Mouse (Mus musculus) midbrain, embryonic 11.5 days (tissue): ENCODE data around the gene 4930562C15Rik. TPM values are rescaled to one million over a fixed set of nuclear protein-coding genes. Genes with fewer than 3 reads are reported as not detected.

Source experiments
- ATAC-seq: fragments of 200-750 bp; cut with Nextera tagmentation; 2 replicates; pipeline ENCODE4 v1.8.0; 2017; ENCODE audit warnings: moderate TSS enrichment, moderate library complexity; ENCODE audit not compliant: low FRiP score
- DNase-seq: peaks from one replicate; pipeline ENCODE4 v3.0.0; 2015; ENCODE audit warnings: low spot score; ENCODE audit errors: missing footprints
- H3K27ac ChIP-seq: fragments of 300-500 bp; sonication (generic); 2 replicates; pipeline ENCODE4 v1.5.1; 2014; ENCODE audit warnings: low read depth, low read length
- H3K27me3 ChIP-seq: fragments of 300-500 bp; sonication (generic); 2 replicates; pipeline ENCODE4 v1.6.1; 2014; ENCODE audit warnings: mild to moderate bottlenecking, low read length, moderate library complexity, mixed read lengths; ENCODE audit not compliant: control insufficient read depth, insufficient read depth
- H3K36me3 ChIP-seq: fragments of 300-500 bp; sonication (generic); 2 replicates; pipeline ENCODE4 v1.6.1; 2014; ENCODE audit warnings: mild to moderate bottlenecking, low read length, moderate library complexity, mixed read lengths; ENCODE audit not compliant: control insufficient read depth, insufficient read depth
- H3K4me1 ChIP-seq: fragments of 300-500 bp; sonication (generic); 2 replicates; pipeline ENCODE4 v1.6.1; 2014; ENCODE audit warnings: low read length; ENCODE audit not compliant: control insufficient read depth, insufficient read depth
- H3K4me2 ChIP-seq: fragments of 300-500 bp; sonication (generic); 2 replicates; pipeline ENCODE4 v1.6.1; 2014; ENCODE audit warnings: mild to moderate bottlenecking, moderate library complexity
- H3K4me3 ChIP-seq: fragments of 300-500 bp; sonication (generic); 2 replicates; pipeline ENCODE4 v1.5.1; 2014; ENCODE audit warnings: low read depth, low read length
- H3K9ac ChIP-seq: fragments of 300-500 bp; sonication (generic); 2 replicates; pipeline ENCODE4 v1.6.1; 2014; ENCODE audit warnings: low read length
- H3K9me3 ChIP-seq: fragments of 300-500 bp; sonication (generic); 2 replicates; pipeline ENCODE4 v1.6.1; 2016; ENCODE audit warnings: low read length; ENCODE audit not compliant: control insufficient read depth
- WGBS: fragments of 180-500 bp; shearing (Covaris S2); extraction: QIAGEN DNeasy Blood & Tissue Kit; methylation state at CpG from one replicate; pipeline ENCODE4 v1.1.7; 2014; 5-methylcytosine and 5-hydroxymethylcytosine counted together
- polyA plus RNA-seq: library from polyadenylated mRNA; unstranded; fragments of >200 nt; fragmentation: Nextera tagmentation; extraction: Ambion mirVana; gene quantifications from 2 replicates; pipeline ENCODE4 v1.2.1, GENCODE M21; 2014

4930562C15Rik gene
- polyA plus RNA-seq, 1 experiment from 2014 or later: 0.29 TPM

- WGBS: 82% methylated on average over 10 of the region's 10 CpGs
- H3K36me3 ChIP-seq: no peaks in the 10 kb centered on the region
- DNase-seq: peak; percentile 85
- no peak for ATAC-seq
- H3K27ac ChIP-seq: 0 out of 2 replicates have a peak overlapping the region, but pooled peaks have one; percentile 86
- peak overlapping the region; percentile 84; the same call in 1 of the 2 replicates for H3K9ac ChIP-seq
- peak overlapping the region; percentile 78 for H3K4me3 ChIP-seq
- peak overlapping the region; percentile 91 for H3K4me2 ChIP-seq
- no peaks in the 10 kb centered on the region for H3K9me3 ChIP-seq
- peaks cover 22% of the 10 kb centered on the region for H3K4me1 ChIP-seq
- no peaks in the 10 kb centered on the region for H3K27me3 ChIP-seq
Measured at GRCm38 (mm10) chr16:4881400-4882351, 46.5 kb downstream of the 4930562C15Rik start.

DNA sequence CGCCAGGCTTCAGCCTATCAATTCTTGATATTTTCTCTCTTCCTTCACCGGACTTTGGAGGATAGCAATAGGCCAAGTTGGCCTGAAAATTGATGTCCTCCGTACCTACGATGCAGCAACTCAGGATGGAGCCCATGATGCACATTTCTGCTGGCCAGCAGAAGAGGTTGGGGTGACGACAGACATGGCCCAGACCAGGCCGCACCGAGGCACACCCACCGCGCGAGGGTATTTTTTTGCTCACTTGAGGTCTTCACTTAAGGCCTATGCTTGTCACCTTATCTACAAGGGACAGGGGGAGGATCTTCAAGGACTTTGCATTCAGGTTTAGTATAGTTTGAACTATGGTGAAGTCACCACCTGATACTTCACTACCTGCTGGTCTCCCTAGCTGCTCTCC, 49.7 kb downstream of the 4930562C15Rik start:
- Histone ChIP-seq H3K4me2 (peak overlapping the region; percentile 93; the same call in 1 of the 2 replicates), H3K9me3 (no peaks in the 10 kb centered on the region), H3K27ac (no peak overlapping the region), H3K9ac (no peak overlapping the region), H3K27me3 (no peaks in the 10 kb centered on the region), H3K36me3 (no peaks in the 10 kb centered on the region), H3K4me3 (no peak overlapping the region), H3K4me1 (peaks cover 22% of the 10 kb centered on the region)
- 93% methylated on average over 10 of the region's 10 CpGs for WGBS
- DNase-seq (no peak), ATAC-seq (no peak)

DNA sequence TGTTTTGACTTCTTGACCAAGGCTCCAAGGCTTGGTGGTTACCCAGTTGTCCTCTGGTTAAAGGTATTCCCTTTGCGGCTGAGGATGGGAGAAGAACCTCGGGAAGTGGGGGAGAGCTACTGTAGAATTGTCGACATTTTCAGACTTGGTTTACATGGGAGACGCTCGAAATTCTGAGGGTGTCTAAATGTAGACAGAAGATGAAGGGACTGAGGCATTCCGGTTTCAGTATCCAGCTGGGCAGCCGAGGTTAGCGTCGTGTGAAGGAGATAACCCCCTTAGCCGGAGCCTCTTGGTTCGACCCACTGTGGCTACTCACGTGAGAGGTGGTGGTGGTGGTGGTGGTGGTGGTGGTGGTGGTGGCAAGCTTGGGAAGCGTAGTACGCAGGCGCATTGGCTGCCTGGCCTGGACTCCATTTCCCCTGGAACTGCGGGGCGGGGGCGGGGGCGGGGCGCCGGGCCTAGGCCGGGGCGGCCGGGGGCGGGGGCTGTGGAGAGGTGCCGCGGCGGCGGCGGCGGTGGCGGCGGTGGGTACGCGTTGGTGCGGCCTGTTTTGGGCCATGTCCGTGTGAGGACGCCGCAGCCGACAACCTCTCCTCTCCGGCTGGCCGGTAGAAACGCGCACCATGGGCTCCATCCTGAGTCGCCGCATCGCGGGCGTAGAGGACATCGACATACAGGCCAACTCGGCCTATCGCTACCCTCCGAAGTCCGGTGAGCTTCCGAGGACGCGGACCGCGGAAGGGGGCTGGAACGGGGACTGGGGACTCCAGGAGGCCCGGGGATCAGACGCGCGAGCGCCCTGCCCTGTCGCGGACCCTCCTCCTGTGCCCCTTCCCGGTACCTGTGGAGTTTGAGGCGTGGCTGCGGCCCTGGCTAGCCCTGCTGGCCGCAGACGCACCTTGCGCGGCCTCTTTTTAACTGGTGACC, 50.8 kb downstream of the 4930562C15Rik start, which contains the start of gene Mgrn1:
Mgrn1 (plus strand) TSS at position 490 of the 930 bp plus-strand sequence.
- no peaks in the 10 kb centered on the region for H3K36me3 ChIP-seq
- H3K9ac ChIP-seq: peak within 1 kb of the TSS; percentile 82
- H3K27ac ChIP-seq: peak within 1 kb of the TSS; percentile 26
- under 1% methylated on average over 68 of the region's 74 CpGs for WGBS
- no peaks in the 10 kb centered on the region for H3K9me3 ChIP-seq
- ATAC-seq (peak; percentile 94), DNase-seq (peak; percentile 99)
- peak within 1 kb of the TSS; percentile 93 for H3K4me2 ChIP-seq
- H3K27me3 ChIP-seq: no peaks in the 10 kb centered on the region
- peaks cover 20% of the 10 kb centered on the region for H3K4me1 ChIP-seq
- peak within 1 kb of the TSS; percentile 51 for H3K4me3 ChIP-seq

- Histone ChIP-seq H3K4me1 (peaks cover 15% of the 10 kb centered on the region), H3K9me3 (no peaks in the 10 kb centered on the region), H3K4me3 (peak overlapping the region; percentile 51), H3K9ac (peak overlapping the region; percentile 82), H3K27ac (no peak overlapping the region), H3K27me3 (no peaks in the 10 kb centered on the region), H3K4me2 (peak overlapping the region; percentile 93), H3K36me3 (no peaks in the 10 kb centered on the region)
- DNase-seq: peak; percentile 87
- ATAC-seq: no peak; the same call in 1 of the 2 replicates
- WGBS: 3% methylated on average over 8 of the region's 8 CpGs
Measured at GRCm38 (mm10) chr16:4886690-4887020, 51.4 kb downstream of the 4930562C15Rik start.

DNA sequence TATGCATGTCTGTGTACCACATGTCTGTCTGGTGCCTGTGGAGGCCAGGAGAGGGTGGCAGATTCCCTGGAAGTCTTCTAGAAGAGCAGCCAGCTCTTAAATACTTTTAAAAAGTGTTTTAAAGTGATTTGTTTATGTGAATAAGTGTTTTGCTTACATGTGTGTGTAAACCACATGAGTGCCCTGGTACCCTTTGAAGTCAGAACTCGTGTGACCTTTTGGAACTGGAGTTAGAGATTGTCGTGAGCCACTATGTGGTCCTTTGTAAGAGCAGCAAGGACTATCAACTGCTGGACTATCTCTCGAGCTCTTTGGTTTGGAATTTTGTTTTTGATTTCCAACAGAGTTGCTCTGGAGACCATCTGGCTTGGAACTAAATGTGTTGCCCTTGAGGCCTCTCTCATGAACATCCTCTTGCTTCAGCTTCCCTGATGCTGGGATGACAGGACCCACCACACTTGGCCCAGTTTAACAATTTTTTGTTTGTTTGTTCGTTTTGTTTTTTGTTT, 55.0 kb downstream of the 4930562C15Rik start:
- Histone ChIP-seq H3K4me3 (no peak overlapping the region), H3K27ac (no peak overlapping the region), H3K27me3 (no peaks in the 10 kb centered on the region), H3K9me3 (no peaks in the 10 kb centered on the region), H3K4me1 (peaks cover 14% of the 10 kb centered on the region), H3K9ac (no peak overlapping the region), H3K4me2 (no peak overlapping the region), H3K36me3 (no peaks in the 10 kb centered on the region)
- DNase-seq (peak; percentile 75), ATAC-seq (no peak)
- WGBS: 68% methylated on average over 4 of the region's 4 CpGs

DNA sequence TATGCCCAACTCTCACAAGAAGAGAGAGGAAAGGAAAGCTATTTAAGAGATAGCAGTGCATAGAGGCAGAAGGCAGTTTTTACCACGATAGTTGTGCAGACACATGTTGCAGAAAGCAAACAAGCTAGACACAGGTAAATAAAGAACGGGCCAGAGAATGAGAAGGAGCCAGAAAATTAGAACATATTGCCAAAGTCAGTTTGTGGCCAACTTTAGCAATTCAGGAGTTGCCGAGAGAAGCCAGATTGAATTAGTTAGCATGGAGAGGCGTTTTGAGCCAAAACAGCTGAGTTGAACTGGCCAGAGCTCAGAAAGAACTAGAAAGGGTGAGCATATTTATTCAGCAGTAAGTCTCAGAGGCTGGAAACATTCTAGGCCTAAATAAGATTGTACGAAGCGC, 57.0 kb downstream of the 4930562C15Rik start:
- no peaks in the 10 kb centered on the region for H3K36me3 ChIP-seq
- DNase-seq: no peak
- no peaks in the 10 kb centered on the region for H3K27me3 ChIP-seq
- peaks cover 8% of the 10 kb centered on the region for H3K4me1 ChIP-seq
- H3K9me3 ChIP-seq: no peaks in the 10 kb centered on the region
- no peak overlapping the region for H3K4me2 ChIP-seq
- WGBS: 92% methylated on average over 6 of the region's 6 CpGs
- H3K9ac ChIP-seq: no peak overlapping the region
- no peak for ATAC-seq
- no peak overlapping the region for H3K4me3 ChIP-seq
- H3K27ac ChIP-seq: no peak overlapping the region

DNA sequence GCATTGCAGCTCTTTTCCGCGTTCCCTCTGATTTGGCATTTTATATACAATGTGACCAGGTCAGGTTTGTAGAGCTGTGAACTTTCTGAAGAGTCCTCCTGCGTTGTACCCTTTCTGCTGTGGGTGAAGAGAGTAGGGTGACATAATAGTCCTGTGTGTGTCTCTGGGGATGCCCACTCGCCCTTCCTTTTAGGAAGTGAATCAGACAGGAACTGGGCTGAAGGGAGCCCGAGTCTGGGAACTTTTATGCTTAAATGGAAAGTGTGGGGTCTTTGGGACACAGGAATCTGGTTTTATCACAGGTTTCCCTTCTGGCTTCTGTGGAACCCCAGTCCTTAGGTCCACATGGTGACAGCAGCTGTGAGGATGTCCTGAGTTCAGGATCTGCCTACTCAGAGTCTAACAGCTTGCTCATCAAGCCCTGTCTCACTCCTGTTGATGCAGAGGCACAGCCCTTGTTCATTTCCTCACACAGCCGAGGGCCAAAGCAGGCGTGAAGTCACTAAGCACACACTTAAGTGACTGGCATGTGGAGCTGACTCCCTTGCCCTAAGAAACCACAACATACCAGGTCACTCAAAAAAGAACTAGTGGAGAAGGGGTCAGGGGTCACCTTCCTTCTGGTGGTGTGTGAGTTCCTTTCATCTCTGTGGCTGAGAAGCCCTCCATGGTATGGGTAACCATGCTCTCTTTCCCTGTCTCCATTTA, 59.1 kb downstream of the 4930562C15Rik start:
- Histone ChIP-seq H3K4me2 (no peak overlapping the region), H3K4me3 (no peak overlapping the region), H3K27ac (no peak overlapping the region), H3K4me1 (no peaks in the 10 kb centered on the region), H3K36me3 (no peaks in the 10 kb centered on the region), H3K9me3 (no peaks in the 10 kb centered on the region), H3K9ac (no peak overlapping the region), H3K27me3 (no peaks in the 10 kb centered on the region)
- ATAC-seq (no peak), DNase-seq (peak; percentile 77)
- 85% methylated on average over 7 of the region's 7 CpGs for WGBS

DNA sequence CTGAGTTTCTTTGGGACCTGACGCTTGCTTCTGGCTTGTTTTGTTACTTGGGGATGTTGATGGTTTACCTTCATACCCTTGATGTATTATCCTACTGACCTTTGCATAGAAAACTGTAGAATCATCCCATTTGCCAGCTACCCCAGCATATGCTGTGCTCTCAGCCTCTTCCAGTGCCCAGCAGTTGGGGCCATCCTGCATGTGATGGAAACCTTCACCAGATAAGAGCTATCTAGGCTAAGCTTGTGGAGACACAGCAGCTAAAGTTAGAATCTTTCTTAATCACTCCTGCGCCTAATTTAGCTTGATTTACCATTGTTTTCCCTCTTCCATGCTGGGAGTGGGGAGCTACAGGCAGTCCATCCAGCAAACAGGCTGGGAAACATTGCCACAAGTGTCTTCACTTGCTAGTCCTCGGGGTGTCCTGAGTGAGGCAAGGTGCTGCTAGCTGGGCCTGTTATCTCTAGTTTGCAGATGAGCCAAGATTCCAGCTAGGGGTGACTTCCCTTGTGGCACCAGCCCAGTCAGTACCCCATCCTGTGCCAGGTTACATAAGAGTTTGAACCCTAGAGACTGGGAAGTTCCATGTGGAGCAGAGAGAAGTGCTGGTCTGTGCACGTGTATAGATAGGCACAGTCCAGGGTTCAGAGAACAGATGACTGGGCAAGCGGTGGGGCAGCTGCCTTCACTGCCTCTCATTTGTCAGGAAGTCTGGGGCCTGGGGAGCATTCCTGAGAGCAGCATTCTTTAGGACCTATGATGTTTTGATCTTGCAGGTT, 61.2 kb downstream of the 4930562C15Rik start:
- Histone ChIP-seq H3K27me3 (no peaks in the 10 kb centered on the region), H3K4me1 (no peaks in the 10 kb centered on the region), H3K4me2 (no peak overlapping the region), H3K27ac (no peak overlapping the region), H3K9me3 (no peaks in the 10 kb centered on the region), H3K4me3 (no peak overlapping the region), H3K36me3 (no peaks in the 10 kb centered on the region), H3K9ac (no peak overlapping the region)
- ATAC-seq (no peak), DNase-seq (peak; percentile 77)
- WGBS: 78% methylated on average over 5 of the region's 5 CpGs
